In genomic region chr11:85707496-85707895, GRCm38 (mm10) we compare ENCODE assay signal across 21 mouse cellular contexts.
"Had no signal": no experiment of that assay in that cellular context is flagged by ENCODE, and none has a peak within 500 bp of the region (broad histone marks: within the 10 kb centered on the region; RNA-seq: fewer than 3 reads in every experiment).

No protein-coding gene starts in this region.

- H3K4me2 ChIP-seq: lung, embryonic 15.5 days; midbrain, embryonic 13.5 days; midbrain, embryonic 15.5 days; neural tube, embryonic 13.5 days; neural tube, embryonic 15.5 days had no signal

- H3K4me1 ChIP-seq: midbrain, embryonic 13.5 days; midbrain, embryonic 15.5 days had no signal

- DNase-seq: lung, adult 2 months; lung, postnatal 14 days; lung, postnatal 36 days; retina, postnatal 1 day; right cerebral cortex, adult 18-20 months; right cerebral cortex, postnatal 25 days; right cerebral cortex, postnatal 4 days; spleen, adult 18-20 months; thymus, adult 18-20 months; thymus, postnatal 25 days; thymus, postnatal 4 days had no signal

- H3K36me3 ChIP-seq: lung, embryonic 15.5 days; midbrain, embryonic 10.5 days; midbrain, embryonic 13.5 days; midbrain, embryonic 15.5 days; neural tube, embryonic 13.5 days; neural tube, embryonic 15.5 days had no signal

- ATAC-seq: lung, postnatal 0 days; midbrain, embryonic 13.5 days; midbrain, embryonic 15.5 days had no signal

- H3K27ac ChIP-seq: liver, embryonic 14.5 days; lung, embryonic 15.5 days; macrophage; midbrain, embryonic 10.5 days; midbrain, embryonic 13.5 days; midbrain, embryonic 15.5 days; neural tube, embryonic 13.5 days; neural tube, embryonic 15.5 days had no signal

- H3K9me3 ChIP-seq: lung, embryonic 15.5 days; midbrain, embryonic 10.5 days; midbrain, embryonic 13.5 days; midbrain, embryonic 15.5 days; neural tube, embryonic 13.5 days; neural tube, embryonic 15.5 days had no signal

- H3K4me3 ChIP-seq: lung, embryonic 15.5 days; midbrain, embryonic 10.5 days; midbrain, embryonic 13.5 days; midbrain, embryonic 15.5 days; myocyte; neural tube, embryonic 13.5 days; neural tube, embryonic 15.5 days had no signal

- H3K9ac ChIP-seq: liver, embryonic 14.5 days; lung, embryonic 15.5 days; midbrain, embryonic 13.5 days; midbrain, embryonic 15.5 days; neural tube, embryonic 13.5 days; neural tube, embryonic 15.5 days had no signal

- H3K27me3 ChIP-seq: lung, embryonic 15.5 days; neural tube, embryonic 13.5 days; neural tube, embryonic 15.5 days had no signal
